Mouse (Mus musculus) C2C12 (cell line): Measurements from ENCODE around the gene Rflnb. TPM values are rescaled to one million over a fixed set of nuclear protein-coding genes. Genes with fewer than 3 reads are reported as not detected.

Experiments
- H3K27me3 ChIP-seq: one replicate; pipeline ENCODE4 v1.6.1; 2011; ENCODE audit not compliant: control insufficient read depth, insufficient read depth, insufficient read length
- H3K36me3 ChIP-seq: one replicate; pipeline ENCODE4 v1.6.1; 2011; ENCODE audit not compliant: control insufficient read depth, insufficient read depth
- H3K4me3 ChIP-seq: one replicate; pipeline ENCODE4 v1.5.1; 2011; ENCODE audit warnings: mild to moderate bottlenecking, control low read depth; ENCODE audit not compliant: poor library complexity, insufficient read depth, severe bottlenecking
- H3K79me2 ChIP-seq: one replicate; pipeline ENCODE4 v1.6.1; 2011; ENCODE audit not compliant: control insufficient read depth, insufficient read depth
- H3K79me3 ChIP-seq: one replicate; pipeline ENCODE4 v1.6.1; 2011; ENCODE audit warnings: low read depth, control low read depth
- H3ac ChIP-seq: one replicate; pipeline ENCODE3; 2011; ENCODE audit warnings: low read depth; ENCODE audit not compliant: control insufficient read depth, insufficient read length
- CEBPB ChIP-seq: IDR thresholded peaks from one replicate; pipeline ENCODE4 v1.6.1; 2011; ENCODE audit warnings: low read depth, mild to moderate bottlenecking, control low read depth, moderate library complexity
- CTCF ChIP-seq: IDR thresholded peaks from one replicate; pipeline ENCODE4 v1.5.1; 2011; ENCODE audit not compliant: control insufficient read depth, insufficient read depth, insufficient read length
- FOSL1 ChIP-seq: IDR thresholded peaks from one replicate; pipeline ENCODE4 v1.8.0; 2011; ENCODE audit warnings: mild to moderate bottlenecking, low read length; ENCODE audit not compliant: poor library complexity, insufficient read depth, severe bottlenecking
- MAX ChIP-seq: IDR thresholded peaks from one replicate; pipeline ENCODE4 v1.6.1; 2011; ENCODE audit warnings: mild to moderate bottlenecking, control low read depth
- MYOD1 ChIP-seq: IDR thresholded peaks from one replicate; pipeline ENCODE4 v1.6.1; 2011; ENCODE audit warnings: low read depth; ENCODE audit not compliant: control insufficient read depth, insufficient read length
- MYOG ChIP-seq: IDR thresholded peaks from one replicate; pipeline ENCODE4 v1.6.1; 2011; ENCODE audit not compliant: control insufficient read depth, insufficient read length; ENCODE audit errors: extremely low read depth
- USF1 ChIP-seq: IDR thresholded peaks from one replicate; pipeline ENCODE4 v1.6.1; 2011; ENCODE audit warnings: low read depth, mild to moderate bottlenecking, control low read depth, moderate library complexity
- polyA plus RNA-seq: library from polyadenylated mRNA; unstranded; fragments of >200 nt; fragmentation: generic; extraction: Trizol; gene quantifications from one replicate; pipeline ENCODE4 v1.2.1, GENCODE M21; 2012; ENCODE audit warnings: missing spikeins

The Rflnb gene
- polyA plus RNA-seq, 1 experiment = 8.0 TPM

DNA sequence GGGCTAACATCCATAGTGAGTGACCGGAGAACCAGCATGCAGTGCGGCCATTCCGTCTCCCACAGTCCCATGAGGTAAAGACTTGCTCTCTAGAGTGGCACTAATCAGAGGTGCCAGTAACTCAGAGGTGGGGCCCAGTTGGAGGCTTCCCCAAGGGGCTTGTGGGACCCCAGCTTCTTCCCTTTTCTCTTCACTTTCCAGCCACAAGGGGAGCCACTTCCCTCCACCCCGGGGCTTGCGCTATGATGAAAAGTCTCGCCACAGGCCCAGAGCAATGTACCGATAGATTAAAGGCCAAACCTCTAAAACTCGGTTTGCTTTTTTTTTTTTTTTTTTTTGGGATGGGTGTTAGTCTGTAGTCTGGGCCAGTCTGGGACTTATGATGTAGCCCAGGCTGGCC lies 35.7 kb downstream of the Rflnb start:
- H3K79me2 ChIP-seq = no peaks in the 10 kb centered on the region
- H3K36me3 ChIP-seq = no peaks in the 10 kb centered on the region
- H3K79me3 ChIP-seq = no peaks in the 10 kb centered on the region
- no peak overlapping the region for H3K4me3 ChIP-seq
- no peak overlapping the region for H3ac ChIP-seq
- TF ChIP-seq FOSL1 = no peak
- no peak for TF ChIP-seq CEBPB
- no peak for TF ChIP-seq MAX
- H3K27me3 ChIP-seq = peaks cover 15% of the 10 kb centered on the region

DNA sequence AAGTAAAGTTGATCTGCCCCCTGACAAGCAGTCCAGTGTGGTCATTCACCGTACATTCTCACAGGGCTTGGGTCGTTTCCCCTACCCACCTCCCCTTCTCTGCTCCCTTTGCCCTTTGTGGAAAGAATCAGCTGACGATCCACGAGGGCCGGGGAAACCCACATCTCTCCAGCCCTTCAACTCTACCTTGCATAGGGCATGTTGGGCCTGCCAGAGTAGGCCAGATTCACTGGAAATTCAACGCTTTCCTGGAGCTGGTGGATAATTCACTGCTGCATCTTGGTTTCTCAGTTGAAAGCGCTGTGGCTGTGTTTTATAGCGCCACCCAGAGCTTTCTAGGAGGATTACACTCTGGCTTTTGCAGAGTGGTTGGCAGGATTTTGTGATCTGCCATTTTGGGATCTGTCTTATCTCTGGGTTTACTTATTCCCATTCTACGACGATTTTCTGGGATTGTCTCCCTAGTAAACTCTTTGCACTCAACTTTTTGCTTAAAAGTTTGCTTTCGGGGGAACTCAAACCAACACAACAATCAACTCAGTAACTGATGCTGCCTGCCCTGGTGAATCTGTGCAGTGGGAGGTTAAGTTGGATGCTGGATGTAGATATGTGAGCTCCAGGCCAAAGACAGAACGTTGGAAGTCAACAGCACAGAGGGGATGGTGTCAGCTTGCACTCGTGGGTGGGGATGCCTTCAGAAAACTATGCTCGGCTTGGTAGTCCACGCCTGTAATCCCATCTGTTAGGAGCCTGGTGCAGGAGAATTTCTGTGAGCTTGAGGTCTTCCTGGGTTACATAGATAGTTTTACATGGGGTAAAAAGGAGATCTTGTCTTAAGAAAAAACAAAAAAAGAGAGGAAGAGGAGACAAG lies 36.4 kb downstream of the Rflnb start:
- Histone ChIP-seq H3K79me2 (no peaks in the 10 kb centered on the region), H3ac (no peak overlapping the region), H3K79me3 (no peaks in the 10 kb centered on the region), H3K36me3 (no peaks in the 10 kb centered on the region), H3K27me3 (peaks cover 15% of the 10 kb centered on the region), H3K4me3 (no peak overlapping the region)
- TF ChIP-seq CEBPB (no peak), MAX (no peak), CTCF (no peak), USF1 (no peak), MYOG (no peak), MYOD1 (no peak), FOSL1 (no peak)

DNA sequence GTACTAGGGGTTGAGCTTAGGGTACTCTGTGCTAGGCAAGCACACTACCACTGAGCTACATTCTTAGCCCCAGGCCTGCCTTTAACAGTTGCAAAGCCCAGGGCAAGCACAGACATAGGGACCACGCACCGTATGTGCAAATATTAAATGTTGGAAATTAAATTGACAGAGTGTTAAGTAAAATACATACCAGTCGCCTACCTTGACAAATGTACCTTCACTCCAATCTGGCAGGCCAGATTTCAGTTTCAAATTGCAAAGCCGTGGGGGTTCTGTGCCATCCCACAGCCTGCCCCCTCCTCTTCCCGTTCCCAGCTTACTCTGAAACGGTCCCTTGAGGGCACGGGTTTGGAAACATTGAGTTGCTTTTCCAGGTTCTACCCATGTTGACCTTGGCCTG lies 41.6 kb downstream of the Rflnb start:
- Histone ChIP-seq H3ac (no peak overlapping the region), H3K4me3 (no peak overlapping the region), H3K79me2 (no peaks in the 10 kb centered on the region), H3K79me3 (no peaks in the 10 kb centered on the region), H3K36me3 (no peaks in the 10 kb centered on the region), H3K27me3 (peaks cover 12% of the 10 kb centered on the region)
- TF ChIP-seq MYOG (no peak), USF1 (no peak), CTCF (no peak), FOSL1 (no peak), MYOD1 (no peak), CEBPB (no peak), MAX (no peak)

GRCm38 (mm10) chr11:75984581-75984980 lies 43.0 kb downstream of the Rflnb start:
- Histone ChIP-seq H3K79me2 (no peaks in the 10 kb centered on the region), H3ac (no peak overlapping the region), H3K79me3 (no peaks in the 10 kb centered on the region), H3K27me3 (peaks cover 12% of the 10 kb centered on the region), H3K4me3 (no peak overlapping the region), H3K36me3 (no peaks in the 10 kb centered on the region)
- TF ChIP-seq FOSL1 (no peak), CTCF (no peak), MYOD1 (no peak), USF1 (no peak), MYOG (no peak), MAX (no peak), CEBPB (no peak)

DNA sequence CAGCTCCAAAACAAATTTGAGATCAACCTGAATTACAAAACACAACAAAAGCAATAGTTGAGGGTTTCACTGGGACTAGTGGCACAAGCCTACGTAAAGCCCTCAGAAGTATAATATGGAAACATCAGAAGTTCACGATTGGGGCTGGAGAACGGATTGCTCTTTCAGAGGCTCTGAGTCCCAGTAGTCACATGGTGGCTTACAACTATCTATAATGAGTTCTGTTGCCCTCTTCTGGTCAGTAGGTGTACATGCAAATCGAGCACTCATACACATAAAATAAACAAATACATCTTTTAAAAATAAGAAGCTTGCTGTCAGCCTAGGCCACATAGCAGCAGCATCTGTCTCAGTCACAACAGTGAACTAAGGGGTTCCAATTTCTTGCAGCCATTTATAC lies 44.4 kb downstream of the Rflnb start:
- H3K36me3 ChIP-seq = no peaks in the 10 kb centered on the region
- H3K27me3 ChIP-seq = peaks cover 8% of the 10 kb centered on the region
- TF ChIP-seq CTCF = no peak
- TF ChIP-seq FOSL1 = no peak
- TF ChIP-seq CEBPB = no peak
- peak; percentile 74 for TF ChIP-seq USF1
- TF ChIP-seq MYOD1 = no peak

DNA sequence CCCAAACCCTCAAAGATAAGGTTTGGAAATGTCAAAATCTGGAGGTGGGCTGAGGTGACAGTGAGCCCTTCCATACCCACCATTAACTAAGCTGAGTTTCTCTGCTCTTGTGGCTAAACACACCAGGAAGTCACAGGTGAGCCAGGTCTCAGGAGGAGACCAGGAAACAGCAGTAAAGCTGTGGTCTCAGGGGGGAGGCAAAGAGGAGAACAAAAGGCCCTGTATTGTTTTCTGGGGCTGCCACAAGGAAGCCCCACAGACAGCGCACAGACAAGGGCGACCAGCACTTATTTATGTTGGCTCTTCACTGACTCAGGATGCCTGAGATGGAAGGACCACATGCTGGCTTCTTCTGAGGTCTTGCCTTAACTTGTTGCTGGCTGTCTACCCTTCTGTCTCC lies 47.2 kb downstream of the Rflnb start:
- Histone ChIP-seq H3K36me3 (no peaks in the 10 kb centered on the region), H3K79me2 (no peaks in the 10 kb centered on the region), H3K4me3 (no peak overlapping the region), H3K27me3 (no peaks in the 10 kb centered on the region), H3ac (no peak overlapping the region), H3K79me3 (no peaks in the 10 kb centered on the region)
- TF ChIP-seq CTCF = no peak
- TF ChIP-seq CEBPB = no peak
- TF ChIP-seq MYOD1 = no peak
- no peak for TF ChIP-seq FOSL1
- TF ChIP-seq MAX = no peak
- TF ChIP-seq MYOG = no peak
- no peak for TF ChIP-seq USF1

More for the DNA sequence above, 44.4 kb downstream of the Rflnb start:
- Histone ChIP-seq H3K79me3 (no peaks in the 10 kb centered on the region), H3K4me3 (no peak overlapping the region), H3ac (no peak overlapping the region), H3K79me2 (no peaks in the 10 kb centered on the region)
